Mouse (Mus musculus) bone marrow, adult 2 months (tissue): ENCODE measurements around the gene Mynn.

Experiments used
- CTCF ChIP-seq: fragments of 200-500 bp; IDR thresholded peaks from 2 replicates; pipeline ENCODE4 v1.5.1; 2011; ENCODE audit warnings: low read length, control low read depth; ENCODE audit not compliant: control insufficient read depth, insufficient read depth
- POLR2A ChIP-seq: fragments of 200-500 bp; IDR thresholded peaks from 2 replicates; pipeline ENCODE4 v1.6.1; 2011; ENCODE audit warnings: low read depth, mild to moderate bottlenecking, control low read depth, low read length, borderline replicate concordance; ENCODE audit not compliant: control insufficient read depth

DNA sequence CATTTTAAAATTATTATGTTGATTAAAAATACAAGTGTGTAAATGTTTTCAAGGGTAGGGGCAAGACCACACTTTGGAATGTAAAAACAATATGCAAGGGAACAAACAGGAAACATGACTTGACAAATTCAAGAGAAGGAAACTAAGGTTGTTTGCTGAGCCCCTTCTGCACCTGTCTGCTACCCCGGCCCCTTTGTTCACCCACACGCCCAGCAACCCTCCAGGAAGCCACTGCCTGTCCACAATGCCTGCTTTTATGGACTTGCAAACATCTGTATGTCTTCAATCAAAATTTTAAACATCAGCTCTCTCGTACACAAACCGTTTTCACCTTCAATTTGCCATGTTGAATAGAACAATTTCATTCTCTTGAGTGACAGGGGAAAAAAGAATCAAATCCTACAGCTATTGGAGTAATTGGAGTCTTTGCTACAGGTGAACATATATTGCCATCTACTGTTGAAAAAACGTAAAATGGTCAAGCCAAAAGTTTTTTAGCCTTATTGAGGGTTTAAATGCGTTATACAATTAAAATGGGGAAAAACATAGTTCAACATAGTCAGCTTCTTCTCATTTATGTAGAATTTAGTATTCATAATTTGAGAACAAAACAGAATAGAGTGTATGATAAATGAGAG, 41.1 kb upstream of the Mynn start:
- no peak for TF ChIP-seq POLR2A
- no peak for TF ChIP-seq CTCF
